Mouse (Mus musculus) layer of hippocampus, postnatal 36 days (tissue): ENCODE measurements around the gene Nanos1. TPM values are rescaled to one million over a fixed set of nuclear protein-coding genes. Genes with fewer than 3 reads are reported as not detected.

Source experiments
- DNase-seq, 2 experiments: peaks; one replicate each; pipeline ENCODE4 v3.0.0; 2022
- total RNA-seq, 2 experiments: library from RNA; stranded (reverse); gene quantifications; 2 replicates each; pipeline ENCODE4 v1.2.3; 2021

The Nanos1 gene
- total RNA-seq = 10 to 100 TPM; 17.5 to 17.8 TPM

- DNase-seq = peak; percentile 91 to 92
Measured at GRCm38 (mm10) chr19:60755438-60756191, at the start of gene Nanos1. Gene Nanos1 (plus strand): TSS chr19:60755987.

GRCm38 (mm10) chr19:60709193-60709900 lies 46.4 kb upstream of the Nanos1 start:
- no peak for DNase-seq

GRCm38 (mm10) chr19:60710196-60710595 lies 45.6 kb upstream of the Nanos1 start:
- DNase-seq = no peak

- DNase-seq = no peak
Measured at GRCm38 (mm10) chr19:60712577-60712976, 43.2 kb upstream of the Nanos1 start.

GRCm38 (mm10) chr19:60716381-60716780 lies 39.4 kb upstream of the Nanos1 start:
- no peak for DNase-seq

GRCm38 (mm10) chr19:60730281-60730852 lies 25.4 kb upstream of the Nanos1 start:
- peak; percentile 19 to 27 for DNase-seq

GRCm38 (mm10) chr19:60731299-60731698 lies 24.5 kb upstream of the Nanos1 start:
- DNase-seq = no peak

- no peak for DNase-seq
Measured at GRCm38 (mm10) chr19:60731966-60732365, 23.8 kb upstream of the Nanos1 start.

- no peak for DNase-seq
Measured at GRCm38 (mm10) chr19:60740560-60740959, 15.2 kb upstream of the Nanos1 start.

GRCm38 (mm10) chr19:60743767-60744547 lies 11.8 kb upstream of the Nanos1 start:
- no peak for DNase-seq

GRCm38 (mm10) chr19:60747801-60748200 lies 8.0 kb upstream of the Nanos1 start:
- DNase-seq = no peak

GRCm38 (mm10) chr19:60756192-60757098 lies 658 bp downstream of the Nanos1 start:
- peak; percentile 64 to 65 for DNase-seq

- DNase-seq = no peak
Measured at GRCm38 (mm10) chr19:60757099-60757785, 1.5 kb downstream of the Nanos1 start.

GRCm38 (mm10) chr19:60758896-60759835 lies 3.4 kb downstream of the Nanos1 start:
- no peak for DNase-seq

GRCm38 (mm10) chr19:60773366-60773765 lies 17.6 kb downstream of the Nanos1 start:
- DNase-seq = no peak

- DNase-seq = no peak
Measured at GRCm38 (mm10) chr19:60782034-60782433, 26.2 kb downstream of the Nanos1 start.

GRCm38 (mm10) chr19:60784712-60785111 lies 28.9 kb downstream of the Nanos1 start:
- DNase-seq = no peak

GRCm38 (mm10) chr19:60787465-60788150 lies 31.8 kb downstream of the Nanos1 start:
- DNase-seq = no peak
